16 mouse cellular contexts compared by ENCODE assay signal in genomic region chr8:127392700-127393099, GRCm38 (mm10).
"Had no signal": no experiment of that assay in that cellular context is flagged by ENCODE, and none has a peak within 500 bp of the region (broad histone marks: within the 10 kb centered on the region; RNA-seq: fewer than 3 reads in every experiment).

No protein-coding gene starts in this region.

- H3K9me3 ChIP-seq: neural tube, embryonic 15.5 days; stomach, embryonic 15.5 days had no signal

- H3K27ac ChIP-seq: neural tube, embryonic 13.5 days; neural tube, embryonic 15.5 days; stomach, embryonic 15.5 days; stomach, postnatal 0 days had no signal

- H3K27me3 ChIP-seq: neural tube, embryonic 13.5 days; neural tube, embryonic 15.5 days; stomach, embryonic 15.5 days had no signal

- H3K4me2 ChIP-seq: neural tube, embryonic 13.5 days; neural tube, embryonic 15.5 days; stomach, embryonic 15.5 days had no signal

- DNase-seq: retina, postnatal 1 day; right cerebral cortex, adult 18-20 months; right cerebral cortex, postnatal 14 days; right cerebral cortex, postnatal 25 days; right cerebral cortex, postnatal 4 days; spleen, adult 18-20 months; thymus, adult 18-20 months; thymus, adult 2 months; thymus, postnatal 14 days; thymus, postnatal 25 days; thymus, postnatal 36 days; thymus, postnatal 4 days had no signal

- H3K9ac ChIP-seq: neural tube, embryonic 13.5 days; neural tube, embryonic 15.5 days; stomach, embryonic 15.5 days had no signal

- H3K4me1 ChIP-seq: neural tube, embryonic 13.5 days; neural tube, embryonic 15.5 days; stomach, embryonic 15.5 days had no signal

- H3K4me3 ChIP-seq: neural tube, embryonic 13.5 days; neural tube, embryonic 15.5 days; stomach, embryonic 15.5 days had no signal
